Mouse (Mus musculus): Measurements from ENCODE around the gene Ccdc13. TPM values are rescaled to one million over a fixed set of nuclear protein-coding genes. Genes with fewer than 3 reads are reported as not detected.

Gene Ccdc13
- polyA plus RNA-seq, 1 experiment from 2014 or later, result not detected

DNA sequence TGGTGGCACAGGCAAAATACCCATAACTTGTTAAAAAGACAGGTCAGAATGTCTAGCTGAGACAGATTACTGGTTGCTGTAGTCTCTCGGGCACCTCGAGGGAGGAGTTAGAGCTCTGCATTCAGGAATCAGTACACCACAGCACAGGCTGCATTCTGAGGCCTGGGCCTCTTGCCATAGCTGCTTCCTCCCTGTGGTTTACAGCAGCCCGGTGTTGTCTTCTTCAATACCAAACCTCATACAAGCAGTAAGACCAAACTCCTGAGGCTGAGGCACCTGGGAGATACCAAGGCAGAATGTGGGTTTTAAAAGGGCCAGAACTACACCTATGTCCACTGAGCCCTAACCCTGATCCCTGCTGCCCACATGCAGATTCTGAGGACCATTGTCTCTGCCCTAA is 81.8 kb downstream of the Ccdc13 start:
- H3K4me3 ChIP-seq (ENCODE audit: low read depth, low read length), result no peak overlapping the region
- 32% methylated on average over 3 of the region's 3 CpGs for WGBS (ENCODE audit: insufficient replicate concordance)
- TF ChIP-seq CTCF (IDR thresholded peaks at IDR 0.05; ENCODE audit: low read depth) (no peak), EP300 (IDR thresholded peaks at IDR 0.05; ENCODE audit: low read depth) (no peak)

GRCm38 (mm10) chr9:121756785-121757184 is 82.5 kb downstream of the Ccdc13 start:
- ATAC-seq, result no peak
- Histone ChIP-seq H3K9ac (replicated peaks) (no peak overlapping the region), H3K4me3 (ENCODE audit: low read depth, low read length) (no peak overlapping the region), H3K9me3 (ENCODE audit: low read length) (no peaks in the 10 kb centered on the region), H3K4me2 (ENCODE audit: low read depth, low read length) (no peak overlapping the region), H3K27ac (ENCODE audit: low read depth) (no peak overlapping the region), H3K36me3 (replicated peaks; ENCODE audit: insufficient read depth, low read length) (peaks cover 44% of the 10 kb centered on the region), H3K27me3 (ENCODE audit: insufficient read depth, low read length) (peaks cover 22% of the 10 kb centered on the region), H3K4me1 (ENCODE audit: insufficient read depth) (peaks cover 13% of the 10 kb centered on the region)
- DNase-seq, result no peak
- 83% methylated on average over 3 of the region's 3 CpGs for WGBS (ENCODE audit: insufficient replicate concordance)
- TF ChIP-seq EP300 (IDR thresholded peaks at IDR 0.05; ENCODE audit: low read depth) (no peak), CTCF (IDR thresholded peaks at IDR 0.05; ENCODE audit: low read depth) (no peak)

More for the DNA sequence above, 81.8 kb downstream of the Ccdc13 start:
- no peak for DNase-seq
- Histone ChIP-seq H3K27ac (ENCODE audit: low read depth) (no peak overlapping the region), H3K9ac (replicated peaks) (no peak overlapping the region), H3K9me3 (ENCODE audit: low read length) (no peaks in the 10 kb centered on the region), H3K4me1 (ENCODE audit: insufficient read depth) (peaks cover 13% of the 10 kb centered on the region), H3K4me2 (ENCODE audit: low read depth, low read length) (no peak overlapping the region), H3K36me3 (replicated peaks; ENCODE audit: insufficient read depth, low read length) (peaks cover 38% of the 10 kb centered on the region), H3K27me3 (ENCODE audit: insufficient read depth, low read length) (peaks cover 22% of the 10 kb centered on the region)
- no peak for ATAC-seq

DNA sequence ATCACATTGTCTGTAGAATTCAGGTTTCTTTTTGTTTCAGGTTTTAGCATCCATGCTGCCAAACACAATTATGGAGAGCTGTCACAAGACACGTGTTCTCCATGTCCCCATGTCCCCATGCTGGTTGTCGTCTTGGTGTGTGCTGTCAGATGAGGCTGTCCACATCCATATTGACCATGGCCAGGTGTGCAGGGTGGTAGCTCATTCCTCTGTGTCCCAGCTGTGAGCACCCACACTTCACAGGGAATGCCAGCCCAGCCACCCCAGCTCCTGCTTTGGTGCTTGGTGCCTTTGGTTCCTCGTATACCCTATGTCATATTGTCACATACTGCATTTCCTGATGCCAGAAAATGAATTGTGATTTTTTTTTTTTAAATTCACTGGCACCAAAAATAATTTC is 84.6 kb downstream of the Ccdc13 start:
- Histone ChIP-seq H3K9ac (replicated peaks) (no peak overlapping the region), H3K27ac (ENCODE audit: low read depth) (no peak overlapping the region), H3K4me3 (ENCODE audit: low read depth, low read length) (no peak overlapping the region), H3K27me3 (ENCODE audit: insufficient read depth, low read length) (peaks cover 11% of the 10 kb centered on the region), H3K9me3 (ENCODE audit: low read length) (no peaks in the 10 kb centered on the region), H3K36me3 (replicated peaks; ENCODE audit: insufficient read depth, low read length) (peaks cover 65% of the 10 kb centered on the region), H3K4me1 (ENCODE audit: insufficient read depth) (peaks cover 13% of the 10 kb centered on the region), H3K4me2 (ENCODE audit: low read depth, low read length) (no peak overlapping the region)
- ATAC-seq (no peak), DNase-seq (no peak)
- TF ChIP-seq CTCF (IDR thresholded peaks at IDR 0.05; ENCODE audit: low read depth) (no peak), EP300 (IDR thresholded peaks at IDR 0.05; ENCODE audit: low read depth) (no peak)
- WGBS (ENCODE audit: insufficient replicate concordance), result 91% methylated on average over 3 of the region's 3 CpGs

- H3K36me3 ChIP-seq (replicated peaks; ENCODE audit: insufficient read depth, low read length), result peaks cover 84% of the 10 kb centered on the region
- no peaks in the 10 kb centered on the region for H3K4me1 ChIP-seq (ENCODE audit: insufficient read depth)
- no peak overlapping the region for H3K4me3 ChIP-seq (ENCODE audit: low read depth, low read length)
- H3K9ac ChIP-seq (replicated peaks), result no peak overlapping the region
- DNase-seq, result no peak
- no peak overlapping the region for H3K27ac ChIP-seq (ENCODE audit: low read depth)
- ATAC-seq, result no peak
- no peak overlapping the region for H3K4me2 ChIP-seq (ENCODE audit: low read depth, low read length)
- H3K9me3 ChIP-seq (ENCODE audit: low read length), result no peaks in the 10 kb centered on the region
- WGBS (ENCODE audit: insufficient replicate concordance), result 96% methylated on average over 9 of the region's 9 CpGs
- no peaks in the 10 kb centered on the region for H3K27me3 ChIP-seq (ENCODE audit: insufficient read depth, low read length)
- TF ChIP-seq EP300 (IDR thresholded peaks at IDR 0.05; ENCODE audit: low read depth) (no peak), CTCF (IDR thresholded peaks at IDR 0.05; ENCODE audit: low read depth) (no peak)
These were observed 86.5 kb downstream of the Ccdc13 start for GRCm38 (mm10) chr9:121752774-121753173.

Other genes with a start within 250 kb of the Ccdc13 start
- gene Lyzl4, start 197.4 kb downstream of the Ccdc13 start, polyA plus RNA-seq (2015; fragmentation: Nextera tagmentation; extraction: Ambion mirVana), result 0.12 TPM in 2 replicates
- 3.1 and 3.4 TPM in 2 replicates for gene Vipr1, start 196.7 kb downstream of the Ccdc13 start, polyA plus RNA-seq (2015; fragmentation: Nextera tagmentation; extraction: Ambion mirVana)
- 3.6 and 4.4 TPM in 2 replicates for gene Sec22c, start 134.0 kb downstream of the Ccdc13 start, polyA plus RNA-seq (2015; fragmentation: Nextera tagmentation; extraction: Ambion mirVana)
- 112 and 119 TPM in 2 replicates for gene Ss18l2, start 129.1 kb downstream of the Ccdc13 start, polyA plus RNA-seq (2015; fragmentation: Nextera tagmentation; extraction: Ambion mirVana)
- gene Nktr, start 120.3 kb downstream of the Ccdc13 start, polyA plus RNA-seq (2015; fragmentation: Nextera tagmentation; extraction: Ambion mirVana), result 14.9 and 17.3 TPM in 2 replicates
- 0.68 and 1.5 TPM in 2 replicates for gene Zfp651, start 80.1 kb downstream of the Ccdc13 start, polyA plus RNA-seq (2015; fragmentation: Nextera tagmentation; extraction: Ambion mirVana)
- gene Klhl40, start 61.9 kb downstream of the Ccdc13 start, polyA plus RNA-seq (2015; fragmentation: Nextera tagmentation; extraction: Ambion mirVana), result 0.13 and 0.81 TPM in 2 replicates
- gene Hhatl, start 47.0 kb downstream of the Ccdc13 start, polyA plus RNA-seq (2015; fragmentation: Nextera tagmentation; extraction: Ambion mirVana), result 0.73 TPM in 1 of 2 replicates, not detected in the other
- gene Higd1a, start 18.9 kb upstream of the Ccdc13 start, polyA plus RNA-seq (2015; fragmentation: Nextera tagmentation; extraction: Ambion mirVana), result 126 and 134 TPM in 2 replicates
- gene Ackr2, start 58.9 kb upstream of the Ccdc13 start, polyA plus RNA-seq (2015; fragmentation: Nextera tagmentation; extraction: Ambion mirVana), result 1.0 and 1.1 TPM in 2 replicates
- gene Cyp8b1, start 76.8 kb upstream of the Ccdc13 start, polyA plus RNA-seq (2015; fragmentation: Nextera tagmentation; extraction: Ambion mirVana), result 130 and 144 TPM in 2 replicates
- gene Fam198a, start 111.5 kb upstream of the Ccdc13 start, polyA plus RNA-seq (2015; fragmentation: Nextera tagmentation; extraction: Ambion mirVana), result 0.31 and 0.32 TPM in 2 replicates
- gene Pomgnt2, start 157.6 kb upstream of the Ccdc13 start, polyA plus RNA-seq (2015; fragmentation: Nextera tagmentation; extraction: Ambion mirVana), result 3.1 and 3.6 TPM in 2 replicates